Mouse (Mus musculus) G1E (cell line): ENCODE data around the gene Rap2b.

ENCODE experiments used
- CTCF ChIP-seq: IDR thresholded peaks from 2 replicates; pipeline ENCODE4 v1.5.1; 2012; ENCODE audit warnings: low read depth, low read length, inconsistent platforms, mixed read lengths
- GATA1 ChIP-seq: IDR thresholded peaks from 2 replicates; pipeline ENCODE4 v1.6.1; 2012; ENCODE audit warnings: borderline replicate concordance, low read length, inconsistent platforms, mixed read lengths
- POLR2AphosphoS5 ChIP-seq: IDR thresholded peaks from 2 replicates; pipeline ENCODE4 v1.6.1; 2012; ENCODE audit warnings: low read depth, low read length, inconsistent platforms; ENCODE audit not compliant: insufficient replicate concordance
- TAL1 ChIP-seq: conservative IDR thresholded peaks from 2 replicates; pipeline ENCODE4 v1.6.1; 2012; ENCODE audit warnings: low read depth, low read length, inconsistent platforms, mixed read lengths

GRCm38 (mm10) chr3:61362821-61363160, 1.4 kb downstream of the Rap2b start:
- no peak for TF ChIP-seq TAL1
- no peak for TF ChIP-seq CTCF
- no peak for TF ChIP-seq GATA1
- TF ChIP-seq POLR2AphosphoS5: no peak
